Comparison of ENCODE assay signal across 16 mouse cellular contexts in genomic region chr11:47170926-47171625, GRCm38 (mm10).
DNase-seq lines count a peak whose midpoint lies in the region; ATAC-seq and TF ChIP-seq lines count a peak whose summit lies in the region.
"Had no signal": no experiment of that assay in that cellular context is flagged by ENCODE, and none has a peak within 500 bp of the region (broad histone marks: within the 10 kb centered on the region; RNA-seq: fewer than 3 reads in every experiment).

No protein-coding gene starts in this region.

- H3K9me3 ChIP-seq in embryonic facial prominence, embryonic 14.5 days (ENCODE audit: control insufficient read depth, low read length), result no peaks in the 10 kb centered on the region
- no peaks in the 10 kb centered on the region for H3K9me3 ChIP-seq in embryonic facial prominence, embryonic 10.5 days
- H3K9me3 ChIP-seq in kidney, embryonic 15.5 days (replicated peaks), result no peaks in the 10 kb centered on the region
- H3K9me3 ChIP-seq in lung, embryonic 16.5 days (ENCODE audit: control insufficient read depth, low read length), result no peaks in the 10 kb centered on the region
- H3K9me3 ChIP-seq: hindbrain, embryonic 12.5 days; limb, embryonic 13.5 days; midbrain, embryonic 10.5 days had no signal

- no peak overlapping the region for H3K27ac ChIP-seq in embryonic facial prominence, embryonic 14.5 days (replicated peaks; ENCODE audit: low read depth, low read length)
- no peak overlapping the region for H3K27ac ChIP-seq in embryonic facial prominence, embryonic 10.5 days (replicated peaks)
- H3K27ac ChIP-seq in kidney, embryonic 15.5 days, result no peak overlapping the region
- H3K27ac ChIP-seq in lung, embryonic 16.5 days (ENCODE audit: low read length), result peak overlapping the region; percentile 36
- H3K27ac ChIP-seq: hindbrain, embryonic 12.5 days; limb, embryonic 13.5 days; midbrain, embryonic 10.5 days had no signal

- no peak for TF ChIP-seq POLR2A in lung, adult 2 months (IDR thresholded peaks at IDR 0.05; ENCODE audit: borderline replicate concordance, extremely low read depth, low read depth, low read length)

- H3K9ac ChIP-seq in embryonic facial prominence, embryonic 14.5 days (ENCODE audit: low read depth, low read length), result no peak overlapping the region
- H3K9ac ChIP-seq in kidney, embryonic 15.5 days, result no peak overlapping the region
- H3K9ac ChIP-seq in lung, embryonic 16.5 days (ENCODE audit: low read length), result no peak overlapping the region
- H3K9ac ChIP-seq: hindbrain, embryonic 12.5 days; limb, embryonic 13.5 days had no signal

- 69% methylated on average over 6 of the region's 6 CpGs for WGBS in embryonic facial prominence, embryonic 14.5 days
- 88% methylated on average over 6 of the region's 6 CpGs for WGBS in embryonic facial prominence, embryonic 10.5 days
- WGBS in kidney, embryonic 15.5 days, result 68% methylated on average over 6 of the region's 6 CpGs
- WGBS in lung, embryonic 16.5 days, result 54% methylated on average over 6 of the region's 6 CpGs
- WGBS in lung, adult 2 months, result 57% methylated on average over 6 of the region's 6 CpGs

- peak; percentile 48 for DNase-seq in embryonic facial prominence, embryonic 14.5 days (ENCODE audit: low spot score)
- no peak for DNase-seq in embryonic facial prominence, embryonic 10.5 days (ENCODE audit: low spot score)
- DNase-seq in kidney, adult 9 months, result peak; percentile 22
- DNase-seq in lung, adult 2 months, result no peak
- no peak for DNase-seq in right cerebral cortex, adult 2 months (ENCODE audit: low spot score in 2 of 2)
- no peak for DNase-seq in cerebellum, postnatal 10 days
- DNase-seq: adrenal gland, postnatal 25 days; cerebellum, adult 18-20 months; cerebellum, postnatal 36 days; thymus, postnatal 14 days had no signal

- H3K4me3 ChIP-seq in embryonic facial prominence, embryonic 14.5 days (ENCODE audit: low read depth, low read length), result no peak overlapping the region
- H3K4me3 ChIP-seq in embryonic facial prominence, embryonic 10.5 days, result no peak overlapping the region
- H3K4me3 ChIP-seq in kidney, embryonic 15.5 days (replicated peaks), result no peak overlapping the region
- no peak overlapping the region for H3K4me3 ChIP-seq in lung, embryonic 16.5 days (ENCODE audit: low read length)
- no peak overlapping the region for H3K4me3 ChIP-seq in lung, adult 2 months (replicated peaks; ENCODE audit: extremely low read depth, low read depth, low read length)
- H3K4me3 ChIP-seq: hindbrain, embryonic 12.5 days; limb, embryonic 13.5 days; midbrain, embryonic 10.5 days had no signal

- no peak overlapping the region for H3K4me2 ChIP-seq in embryonic facial prominence, embryonic 14.5 days (ENCODE audit: low read depth, low read length)
- H3K4me2 ChIP-seq in kidney, embryonic 15.5 days, result no peak overlapping the region
- no peak overlapping the region for H3K4me2 ChIP-seq in lung, embryonic 16.5 days (ENCODE audit: low read depth, low read length)
- H3K4me2 ChIP-seq: hindbrain, embryonic 12.5 days; limb, embryonic 13.5 days had no signal

- no peaks in the 10 kb centered on the region for H3K36me3 ChIP-seq in embryonic facial prominence, embryonic 14.5 days (ENCODE audit: control insufficient read depth, insufficient read depth, low read length)
- H3K36me3 ChIP-seq in embryonic facial prominence, embryonic 10.5 days (replicated peaks), result no peaks in the 10 kb centered on the region
- no peaks in the 10 kb centered on the region for H3K36me3 ChIP-seq in kidney, embryonic 15.5 days
- H3K36me3 ChIP-seq in lung, embryonic 16.5 days (ENCODE audit: control insufficient read depth, insufficient read depth, low read length), result no peaks in the 10 kb centered on the region
- H3K36me3 ChIP-seq: hindbrain, embryonic 12.5 days; limb, embryonic 13.5 days; midbrain, embryonic 10.5 days had no signal

- H3K27me3 ChIP-seq in embryonic facial prominence, embryonic 14.5 days (replicated peaks; ENCODE audit: control insufficient read depth, insufficient read depth, low read length), result no peaks in the 10 kb centered on the region
- H3K27me3 ChIP-seq in embryonic facial prominence, embryonic 10.5 days (replicated peaks; ENCODE audit: low read depth, poor library complexity, severe bottlenecking), result no peaks in the 10 kb centered on the region
- H3K27me3 ChIP-seq in kidney, embryonic 15.5 days, result no peaks in the 10 kb centered on the region
- H3K27me3 ChIP-seq in lung, embryonic 16.5 days (ENCODE audit: control insufficient read depth, insufficient read depth, low read depth, low read length), result no peaks in the 10 kb centered on the region
- H3K27me3 ChIP-seq: hindbrain, embryonic 12.5 days; limb, embryonic 13.5 days had no signal

- TF ChIP-seq CTCF in lung, adult 2 months (IDR thresholded peaks at IDR 0.05; ENCODE audit: insufficient read depth, low read length), result no peak

- ATAC-seq in embryonic facial prominence, embryonic 14.5 days (ENCODE audit: low read depth), result no peak
- no peak for ATAC-seq in kidney, embryonic 15.5 days (replicated peaks; ENCODE audit: low FRiP score)
- ATAC-seq in lung, embryonic 16.5 days (ENCODE audit: low read depth), result peak; percentile 56; the same call in 1 of the 2 replicates
- ATAC-seq: CD4-positive, CD25-positive, alpha-beta regulatory T cell, adult 4 months had no signal

- no peaks in the 10 kb centered on the region for H3K4me1 ChIP-seq in embryonic facial prominence, embryonic 14.5 days (ENCODE audit: control insufficient read depth, insufficient read depth, low read length)
- H3K4me1 ChIP-seq in embryonic facial prominence, embryonic 10.5 days, result no peaks in the 10 kb centered on the region
- H3K4me1 ChIP-seq in kidney, embryonic 15.5 days, result no peaks in the 10 kb centered on the region; the same call in 1 of the 2 replicates
- peaks cover 4% of the 10 kb centered on the region; the same call in 1 of the 2 replicates for H3K4me1 ChIP-seq in lung, embryonic 16.5 days (replicated peaks; ENCODE audit: control insufficient read depth, insufficient read depth, low read length)
- H3K4me1 ChIP-seq in lung, adult 2 months (ENCODE audit: control insufficient read depth, insufficient read depth, low read length), result no peaks in the 10 kb centered on the region
- H3K4me1 ChIP-seq: hindbrain, embryonic 12.5 days; limb, embryonic 13.5 days; midbrain, embryonic 10.5 days had no signal

Comparison
In these comparisons a context has a peak if more than half of its experiments do, and no peak if none do; other contexts are left out.
1. DNase-seq: peak in embryonic facial prominence, embryonic 14.5 days (single experiment) and kidney, adult 9 months (single experiment); none in embryonic facial prominence, embryonic 10.5 days (single experiment), lung, adult 2 months (single experiment), right cerebral cortex, adult 2 months (0 of 2) and cerebellum, postnatal 10 days (0 of 2).